Mouse (Mus musculus) heart, postnatal 0 days (tissue): ENCODE measurements at regions not wholly inside any gene's neighbourhood (a gene's known extent, or its start where the extent isn't known, plus 50 kb on each side); places are given as distances from the start of the nearest gene placed in this dataset.
"Not testable (repeated sequence)": the region's sequence is repeated elsewhere in the genome, so short reads cannot be mapped to it uniquely, and the experiment has no call there.

Experiments used
- ATAC-seq: fragments of 200-750 bp; cut with Nextera tagmentation; 2 replicates; pipeline ENCODE4 v1.8.0; 2017; ENCODE audit warnings: low read depth, moderate number of reproducible peaks, moderate library complexity; ENCODE audit not compliant: insufficient read depth
- DNase-seq: peaks from one replicate; pipeline ENCODE4 v3.0.0-alpha.2; 2016; ENCODE audit warnings: low spot score
- H3K27ac ChIP-seq: fragments of 300-500 bp; sonication (generic); 2 replicates; pipeline ENCODE4 v1.5.1; 2014; ENCODE audit warnings: low read depth, mild to moderate bottlenecking
- H3K27me3 ChIP-seq: fragments of 300-500 bp; sonication (generic); 2 replicates; pipeline ENCODE4 v1.6.1; 2014; ENCODE audit warnings: low read length, mixed read lengths; ENCODE audit not compliant: control insufficient read depth, insufficient read depth
- H3K36me3 ChIP-seq: fragments of 300-500 bp; sonication (generic); replicated peaks from 2 replicates; pipeline ENCODE4 v1.6.1; 2014; ENCODE audit warnings: low read length, mixed read lengths; ENCODE audit not compliant: control insufficient read depth, insufficient read depth
- H3K4me1 ChIP-seq: fragments of 300-500 bp; sonication (generic); 2 replicates; pipeline ENCODE4 v1.6.1; 2014; ENCODE audit warnings: antibody characterized with exemption; ENCODE audit not compliant: control insufficient read depth, insufficient read depth
- H3K4me2 ChIP-seq: fragments of 300-500 bp; sonication (generic); 2 replicates; pipeline ENCODE4 v1.6.1; 2014; ENCODE audit warnings: low read depth, mild to moderate bottlenecking, low read length, moderate library complexity
- H3K4me3 ChIP-seq: fragments of 300-500 bp; sonication (generic); 2 replicates; pipeline ENCODE4 v1.5.1; 2014; ENCODE audit warnings: low read depth, low read length
- H3K9ac ChIP-seq: fragments of 300-500 bp; sonication (generic); replicated peaks from 2 replicates; pipeline ENCODE4 v1.6.1; 2014; ENCODE audit warnings: low read depth, low read length, mixed read lengths
- H3K9me3 ChIP-seq: fragments of 300-500 bp; sonication (generic); replicated peaks from 2 replicates; pipeline ENCODE4 v1.6.1; 2016; ENCODE audit warnings: low read length; ENCODE audit not compliant: control insufficient read depth
- CTCF ChIP-seq: IDR thresholded peaks from 2 replicates; pipeline ENCODE4 v1.5.1; 2016; ENCODE audit warnings: antibody characterized with exemption, control low read depth, low read depth
- EP300 ChIP-seq: IDR thresholded peaks from 2 replicates; pipeline ENCODE4 v1.6.1; 2016; ENCODE audit warnings: antibody characterized with exemption, low read depth
- WGBS: fragments of 180-500 bp; shearing (Covaris S2); extraction: QIAGEN DNeasy Blood & Tissue Kit; methylation state at CpG from one replicate; pipeline ENCODE4 v1.1.7; 2014; 5-methylcytosine and 5-hydroxymethylcytosine counted together

DNA sequence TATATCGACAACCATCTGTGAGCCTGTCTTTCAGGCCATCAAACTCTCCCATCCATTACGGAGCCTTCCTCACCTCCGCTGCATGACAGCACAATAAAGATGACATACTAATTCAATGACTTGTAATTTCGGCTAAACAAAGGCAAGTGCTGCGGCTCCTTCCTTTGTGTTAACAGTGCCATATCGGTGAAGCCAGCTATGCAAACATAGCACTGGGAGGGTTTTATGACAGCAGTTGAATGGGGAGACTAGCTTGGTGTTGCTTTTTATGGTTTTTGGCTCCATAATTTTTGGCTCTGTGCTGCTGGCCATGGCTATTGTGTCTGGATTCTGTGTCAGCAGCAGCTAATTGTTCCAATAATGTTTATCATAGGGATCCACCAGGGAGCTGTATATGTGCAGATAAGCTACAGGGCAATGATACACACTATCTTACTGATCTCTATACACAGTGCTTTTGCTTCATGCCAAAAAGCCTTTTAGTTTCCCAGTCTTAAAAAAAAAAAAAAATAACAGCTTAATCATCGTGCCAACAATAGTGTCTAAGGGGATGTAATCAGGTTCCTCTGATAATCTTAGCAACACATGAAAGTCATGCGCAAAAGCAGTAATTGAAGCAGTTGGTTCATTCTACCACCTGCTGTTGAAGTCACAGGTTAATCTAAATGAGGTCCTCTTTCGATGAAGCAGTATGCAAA, 859.9 kb upstream of the Mms22l start:
- H3K4me1 ChIP-seq, result no peaks in the 10 kb centered on the region
- TF ChIP-seq CTCF (no peak), EP300 (no peak)
- DNase-seq (no peak), ATAC-seq (no peak)
- no peak overlapping the region for H3K27ac ChIP-seq
- no peak overlapping the region for H3K4me2 ChIP-seq
- no peak overlapping the region for H3K4me3 ChIP-seq
- 74% methylated on average over 9 of the region's 9 CpGs for WGBS
- H3K9me3 ChIP-seq, result no peaks in the 10 kb centered on the region
- H3K27me3 ChIP-seq, result no peaks in the 10 kb centered on the region
- no peak overlapping the region for H3K9ac ChIP-seq
- H3K36me3 ChIP-seq, result no peaks in the 10 kb centered on the region

DNA sequence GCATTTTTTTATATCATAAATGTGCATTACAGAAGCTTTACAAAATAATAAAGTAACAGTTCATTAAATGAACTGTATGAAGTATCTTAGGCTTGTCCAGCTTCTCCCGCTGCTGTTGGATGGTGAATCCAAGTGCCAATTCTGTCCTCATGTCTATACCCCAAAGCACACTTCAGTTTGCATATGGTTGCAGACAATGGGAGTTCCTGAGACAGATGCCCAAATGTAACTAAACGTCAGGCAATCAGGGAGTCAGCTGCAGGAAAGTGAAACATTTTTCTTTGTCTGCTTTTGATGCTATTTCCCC, 859.4 kb upstream of the Mms22l start:
- 66% methylated on average over 2 of the region's 2 CpGs for WGBS

DNA sequence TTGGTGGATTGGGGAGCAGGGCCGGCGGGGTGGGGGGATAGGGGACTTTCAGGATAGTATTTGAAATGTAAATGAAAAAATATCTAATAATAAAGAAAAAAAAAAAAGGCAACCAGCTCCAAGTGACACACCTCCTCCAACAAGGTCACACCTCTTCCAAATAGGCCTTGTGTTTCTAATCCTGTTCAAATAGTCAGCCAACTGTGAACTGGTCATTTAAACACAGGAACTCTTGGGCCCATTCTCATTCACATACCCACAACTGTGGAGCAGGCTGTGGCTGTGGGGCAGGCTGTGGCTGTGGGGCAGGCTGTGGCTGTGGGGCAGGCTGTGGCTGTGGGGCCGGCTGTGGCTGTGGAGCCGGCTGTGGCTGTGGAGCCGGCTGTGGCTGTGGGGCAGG, 839.6 kb upstream of the Mms22l start:
- DNase-seq, H3K9ac ChIP-seq, H3K4me3 ChIP-seq, H3K27me3 ChIP-seq, H3K4me2 ChIP-seq, H3K27ac ChIP-seq, H3K4me1 ChIP-seq, H3K9me3 ChIP-seq, H3K36me3 ChIP-seq, ATAC-seq: not testable (repeated sequence)
- 79% methylated on average over 5 of the region's 5 CpGs for WGBS

More for the DNA sequence above, 859.4 kb upstream of the Mms22l start:
- no peaks in the 10 kb centered on the region for H3K4me1 ChIP-seq
- H3K9ac ChIP-seq, result no peak overlapping the region
- no peak overlapping the region for H3K4me3 ChIP-seq
- no peaks in the 10 kb centered on the region for H3K9me3 ChIP-seq
- H3K27me3 ChIP-seq, result no peaks in the 10 kb centered on the region
- H3K27ac ChIP-seq, result no peak overlapping the region
- ATAC-seq (no peak), DNase-seq (no peak)
- no peak for TF ChIP-seq EP300
- TF ChIP-seq CTCF, result no peak
- H3K4me2 ChIP-seq, result no peak overlapping the region
- no peaks in the 10 kb centered on the region for H3K36me3 ChIP-seq

DNA sequence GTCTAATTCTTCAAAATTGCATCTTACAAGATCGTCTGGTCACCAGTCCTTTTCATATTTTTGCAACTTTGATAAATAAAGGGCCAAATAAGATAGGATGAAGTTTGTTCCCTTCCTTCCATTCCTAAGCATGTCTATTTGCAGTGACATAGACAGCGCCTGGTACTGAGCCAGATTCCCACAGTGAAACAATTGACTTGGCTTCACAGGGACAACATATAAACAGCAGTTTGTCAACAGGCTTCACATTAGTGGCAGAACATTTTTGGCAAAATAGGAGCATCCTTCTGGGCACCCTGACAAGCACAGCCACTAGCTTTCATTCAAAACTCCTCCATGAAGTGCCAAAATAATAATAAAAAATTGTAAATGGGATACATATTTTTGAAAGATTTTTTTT, 827.4 kb upstream of the Mms22l start:
- H3K9me3 ChIP-seq, result no peaks in the 10 kb centered on the region
- no peaks in the 10 kb centered on the region for H3K36me3 ChIP-seq
- H3K4me2 ChIP-seq, result no peak overlapping the region
- H3K4me3 ChIP-seq, result no peak overlapping the region
- no peaks in the 10 kb centered on the region for H3K27me3 ChIP-seq
- no peak for TF ChIP-seq EP300
- TF ChIP-seq CTCF, result no peak
- DNase-seq, result no peak
- H3K27ac ChIP-seq, result no peak overlapping the region
- no peaks in the 10 kb centered on the region for H3K4me1 ChIP-seq
- WGBS, result 76% methylated on average over 2 of the region's 2 CpGs
- H3K9ac ChIP-seq, result no peak overlapping the region
- ATAC-seq, result no peak

DNA sequence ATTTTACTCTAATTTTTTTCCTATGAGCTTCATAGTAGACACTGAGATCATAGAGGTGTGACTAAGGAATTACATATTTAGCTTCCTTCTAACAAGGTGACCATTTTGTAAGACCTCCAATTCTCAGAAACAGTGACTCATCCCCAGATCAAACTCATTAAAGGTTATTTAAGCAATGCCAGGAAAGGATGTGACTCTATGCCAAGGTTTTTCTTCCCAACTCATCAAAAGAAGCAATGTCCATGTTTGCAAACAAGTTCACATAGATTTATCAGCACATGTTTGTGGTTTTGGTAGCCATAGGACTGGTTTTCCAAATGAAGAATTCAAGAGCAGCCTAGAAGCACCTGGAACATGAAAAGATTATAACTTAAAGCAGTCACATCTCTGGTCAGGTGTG, 792.6 kb upstream of the Mms22l start:
- H3K9me3 ChIP-seq, result no peaks in the 10 kb centered on the region
- no peaks in the 10 kb centered on the region for H3K27me3 ChIP-seq
- H3K27ac ChIP-seq, result no peak overlapping the region
- no peak for DNase-seq
- H3K4me2 ChIP-seq, result no peak overlapping the region
- no peak for TF ChIP-seq EP300
- TF ChIP-seq CTCF, result no peak
- no peak for ATAC-seq
- no peaks in the 10 kb centered on the region for H3K36me3 ChIP-seq
- no peaks in the 10 kb centered on the region for H3K4me1 ChIP-seq
- no peak overlapping the region for H3K9ac ChIP-seq
- no peak overlapping the region for H3K4me3 ChIP-seq

DNA sequence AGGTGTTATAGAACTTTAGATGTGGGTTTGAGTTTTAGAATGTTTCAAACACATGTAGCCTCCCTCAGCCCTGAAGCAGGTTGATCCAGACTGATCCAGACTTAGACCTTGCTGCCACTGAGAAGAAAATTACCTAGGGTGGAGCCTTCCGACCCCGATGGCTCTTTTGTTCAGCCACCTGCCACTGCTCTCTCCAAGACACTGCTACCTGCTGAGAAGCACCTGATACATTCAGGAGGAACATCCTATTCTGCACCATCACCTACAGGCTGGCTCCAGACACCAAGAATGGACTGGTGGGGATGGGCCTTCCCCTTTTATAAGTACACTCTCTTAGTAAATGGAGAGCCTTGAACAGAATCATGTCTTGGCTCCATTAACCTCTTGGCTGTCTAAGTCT, 785.5 kb upstream of the Mms22l start:
- Histone ChIP-seq H3K4me3 (no peak overlapping the region), H3K27ac (no peak overlapping the region), H3K9me3 (no peaks in the 10 kb centered on the region), H3K4me1 (no peaks in the 10 kb centered on the region), H3K36me3 (no peaks in the 10 kb centered on the region), H3K4me2 (no peak overlapping the region), H3K27me3 (no peaks in the 10 kb centered on the region), H3K9ac (no peak overlapping the region)
- DNase-seq (no peak), ATAC-seq (no peak)
- no peak for TF ChIP-seq EP300
- no peak for TF ChIP-seq CTCF
- WGBS, result 87% methylated on average over 2 of the region's 2 CpGs
